Mouse (Mus musculus) hindbrain, embryonic 10.5 days (tissue): ENCODE data around the gene Ly6g6f. TPM values are rescaled to one million over a fixed set of nuclear protein-coding genes. Genes with fewer than 3 reads are reported as not detected.
A peak's percentile ranks its signal among the peaks of the same experiment; 100 is the strongest.
"Not testable (repeated sequence)": the region's sequence is repeated elsewhere in the genome, so short reads cannot be mapped to it uniquely, and the experiment has no call there.

Experiments used
- DNase-seq: peaks from one replicate; pipeline ENCODE4 v3.0.0-alpha.2; 2017; ENCODE audit warnings: low spot score
- H3K27ac ChIP-seq: fragments of 300-500 bp; sonication (generic); 2 replicates; pipeline ENCODE4 v1.5.1; 2016; ENCODE audit warnings: mild to moderate bottlenecking, moderate library complexity
- H3K27me3 ChIP-seq: fragments of 300-500 bp; sonication (generic); 2 replicates; pipeline ENCODE4 v1.6.1; 2016; ENCODE audit warnings: mild to moderate bottlenecking; ENCODE audit not compliant: poor library complexity, insufficient read depth, severe bottlenecking
- H3K36me3 ChIP-seq: fragments of 300-500 bp; sonication (generic); 2 replicates; pipeline ENCODE4 v1.6.1; 2016; ENCODE audit warnings: mild to moderate bottlenecking, moderate library complexity
- H3K4me1 ChIP-seq: fragments of 300-500 bp; sonication (generic); replicated peaks from 2 replicates; pipeline ENCODE4 v1.6.1; 2016; ENCODE audit warnings: mild to moderate bottlenecking
- H3K4me3 ChIP-seq: fragments of 300-500 bp; sonication (generic); 2 replicates; pipeline ENCODE4 v1.5.1; 2016; ENCODE audit warnings: mild to moderate bottlenecking, moderate library complexity
- H3K9me3 ChIP-seq: fragments of 300-500 bp; sonication (generic); 2 replicates; pipeline ENCODE4 v1.6.1; 2016; ENCODE audit warnings: mild to moderate bottlenecking, moderate library complexity
- WGBS: fragments of 180-500 bp; shearing (Covaris S2); methylation state at CpG from one replicate; pipeline ENCODE4 v1.1.7; 2016; 5-methylcytosine and 5-hydroxymethylcytosine counted together
- polyA plus RNA-seq: library from polyadenylated mRNA; unstranded; fragments of >200 nt; fragmentation: Nextera tagmentation; extraction: Ambion mirVana; gene quantifications from 2 replicates; pipeline ENCODE4 v1.2.1, GENCODE M21; 2016

Ly6g6f gene
- polyA plus RNA-seq, 1 experiment from 2014 or later, result 0.67 TPM

GRCm38 (mm10) chr17:35123287-35123686, 37.9 kb upstream of the Ly6g6f start:
- not testable (repeated sequence) for DNase-seq

GRCm38 (mm10) chr17:35121871-35122303, 36.5 kb upstream of the Ly6g6f start, which contains the start of gene Csnk2b:
Gene Csnk2b (minus strand): TSS chr17:35122053.
- Histone ChIP-seq H3K4me1 (peaks cover 48% of the 10 kb centered on the region), H3K27ac (peak within 1 kb of the TSS; percentile 93), H3K9me3 (no peaks in the 10 kb centered on the region), H3K36me3 (peaks cover 54% of the 10 kb centered on the region), H3K4me3 (peak within 1 kb of the TSS; percentile 98), H3K27me3 (no peaks in the 10 kb centered on the region)
- no peak for DNase-seq
- 1% methylated on average over 19 of the region's 19 CpGs for WGBS

More at GRCm38 (mm10) chr17:35123287-35123686, 37.9 kb upstream of the Ly6g6f start:
- not testable (repeated sequence) for H3K27ac ChIP-seq, H3K9me3 ChIP-seq, H3K27me3 ChIP-seq, H3K4me3 ChIP-seq
- H3K4me1 ChIP-seq, result peaks cover 59% of the 10 kb centered on the region
- H3K36me3 ChIP-seq, result peaks cover 49% of the 10 kb centered on the region
- WGBS, result 92% methylated on average over 9 of the region's 9 CpGs

GRCm38 (mm10) chr17:35121143-35121799, 35.9 kb upstream of the Ly6g6f start, which contains the start of gene Gpank1:
Gene Gpank1 (plus strand): TSS chr17:35121455.
- WGBS, result under 1% methylated on average over 50 of the region's 50 CpGs
- H3K4me1 ChIP-seq, result peaks cover 42% of the 10 kb centered on the region
- peak within 1 kb of the TSS; percentile 98 for H3K4me3 ChIP-seq
- no peaks in the 10 kb centered on the region for H3K27me3 ChIP-seq
- DNase-seq, result peak; percentile 99
- no peaks in the 10 kb centered on the region for H3K9me3 ChIP-seq
- H3K27ac ChIP-seq, result peak within 1 kb of the TSS; percentile 93
- H3K36me3 ChIP-seq, result peaks cover 60% of the 10 kb centered on the region

- DNase-seq, result peak; percentile 15
- Histone ChIP-seq H3K36me3 (peaks cover 65% of the 10 kb centered on the region), H3K9me3 (no peaks in the 10 kb centered on the region), H3K27me3 (no peaks in the 10 kb centered on the region), H3K4me3 (peak overlapping the region; percentile 98), H3K4me1 (peaks cover 38% of the 10 kb centered on the region), H3K27ac (peak overlapping the region; percentile 93)
- WGBS, result under 1% methylated on average over 33 of the region's 33 CpGs
Measured at GRCm38 (mm10) chr17:35120745-35121142, 35.3 kb upstream of the Ly6g6f start.

- 88% methylated on average over 8 of the region's 8 CpGs for WGBS
- H3K27me3 ChIP-seq, result no peaks in the 10 kb centered on the region
- H3K4me1 ChIP-seq, result peaks cover 16% of the 10 kb centered on the region
- H3K27ac ChIP-seq, result no peak within 1 kb of the TSS
- DNase-seq, result no peak
- no peaks in the 10 kb centered on the region for H3K9me3 ChIP-seq
- H3K36me3 ChIP-seq, result peaks cover 62% of the 10 kb centered on the region
- no peak within 1 kb of the TSS for H3K4me3 ChIP-seq
Measured at GRCm38 (mm10) chr17:35115046-35116019, 29.9 kb upstream of the Ly6g6f start, which contains the start of gene Ly6g5b. Gene Ly6g5b (minus strand): TSS chr17:35115428.

- peaks cover 32% of the 10 kb centered on the region for H3K36me3 ChIP-seq
- no peak for DNase-seq
- H3K9me3 ChIP-seq, result no peaks in the 10 kb centered on the region
- H3K4me3 ChIP-seq, result no peak overlapping the region
- H3K27me3 ChIP-seq, result no peaks in the 10 kb centered on the region
- H3K4me1 ChIP-seq, result 0 out of 2 replicates have a peak, but pooled peaks cover 9% of the 10 kb centered on the region
- WGBS, result 82% methylated on average over 9 of the region's 9 CpGs
- no peak overlapping the region for H3K27ac ChIP-seq
Measured at GRCm38 (mm10) chr17:35111774-35112173, 26.4 kb upstream of the Ly6g6f start.

- H3K27ac ChIP-seq, result no peak within 1 kb of the TSS
- no peak within 1 kb of the TSS for H3K4me3 ChIP-seq
- WGBS, result 90% methylated on average over 6 of the region's 6 CpGs
- DNase-seq, result no peak
- H3K36me3 ChIP-seq, result peaks cover 18% of the 10 kb centered on the region
- no peaks in the 10 kb centered on the region for H3K27me3 ChIP-seq
- H3K4me1 ChIP-seq, result peaks cover 30% of the 10 kb centered on the region
- H3K9me3 ChIP-seq, result no peaks in the 10 kb centered on the region
Measured at GRCm38 (mm10) chr17:35108097-35108496, 22.7 kb upstream of the Ly6g6f start, which contains the start of gene Ly6g5c. Gene Ly6g5c (plus strand): TSS chr17:35108279.

GRCm38 (mm10) chr17:35106522-35106921, 21.1 kb upstream of the Ly6g6f start:
- no peak for DNase-seq
- peaks cover 31% of the 10 kb centered on the region for H3K4me1 ChIP-seq
- H3K36me3 ChIP-seq, result peaks cover 34% of the 10 kb centered on the region
- WGBS, result 70% methylated on average over 3 of the region's 3 CpGs
- no peaks in the 10 kb centered on the region for H3K9me3 ChIP-seq
- H3K27me3 ChIP-seq, result no peaks in the 10 kb centered on the region
- H3K27ac ChIP-seq, result peak overlapping the region; percentile 82
- no peak overlapping the region for H3K4me3 ChIP-seq

GRCm38 (mm10) chr17:35105740-35106389, 20.5 kb upstream of the Ly6g6f start:
- H3K27ac ChIP-seq, result peak overlapping the region; percentile 82
- peaks cover 40% of the 10 kb centered on the region for H3K36me3 ChIP-seq
- peak; percentile 44 for DNase-seq
- H3K4me1 ChIP-seq, result peaks cover 26% of the 10 kb centered on the region
- no peaks in the 10 kb centered on the region for H3K9me3 ChIP-seq
- WGBS, result 25% methylated on average over 13 of the region's 13 CpGs
- peak overlapping the region; percentile 33 for H3K4me3 ChIP-seq
- H3K27me3 ChIP-seq, result no peaks in the 10 kb centered on the region

- no peak overlapping the region for H3K4me3 ChIP-seq
- WGBS, result 79% methylated on average over 6 of the region's 6 CpGs
- no peaks in the 10 kb centered on the region for H3K9me3 ChIP-seq
- DNase-seq, result no peak
- peaks cover 25% of the 10 kb centered on the region for H3K4me1 ChIP-seq
- H3K27ac ChIP-seq, result 0 out of 2 replicates have a peak overlapping the region, but pooled peaks have one; percentile 9
- peaks cover 52% of the 10 kb centered on the region for H3K36me3 ChIP-seq
- no peaks in the 10 kb centered on the region for H3K27me3 ChIP-seq
Measured at GRCm38 (mm10) chr17:35104754-35105153, 19.3 kb upstream of the Ly6g6f start.

GRCm38 (mm10) chr17:35104079-35104478, 18.7 kb upstream of the Ly6g6f start:
- H3K4me3 ChIP-seq, result no peak overlapping the region
- WGBS, result 92% methylated on average over 7 of the region's 7 CpGs
- no peaks in the 10 kb centered on the region for H3K9me3 ChIP-seq
- no peak overlapping the region for H3K27ac ChIP-seq
- no peak for DNase-seq
- H3K36me3 ChIP-seq, result peaks cover 58% of the 10 kb centered on the region
- no peaks in the 10 kb centered on the region for H3K27me3 ChIP-seq
- peaks cover 25% of the 10 kb centered on the region for H3K4me1 ChIP-seq

- H3K36me3 ChIP-seq, result peaks cover 67% of the 10 kb centered on the region
- WGBS, result 69% methylated on average over 6 of the region's 6 CpGs
Measured at GRCm38 (mm10) chr17:35103221-35103690, 17.8 kb upstream of the Ly6g6f start.

More at GRCm38 (mm10) chr17:35103221-35103690, 17.8 kb upstream of the Ly6g6f start:
- no peak overlapping the region for H3K4me3 ChIP-seq
- no peaks in the 10 kb centered on the region for H3K9me3 ChIP-seq
- no peak for DNase-seq
- peaks cover 25% of the 10 kb centered on the region for H3K4me1 ChIP-seq
- H3K27ac ChIP-seq, result no peak overlapping the region
- H3K27me3 ChIP-seq, result no peaks in the 10 kb centered on the region
